Mouse (Mus musculus): ENCODE measurements around the gene Cyp24a1.

DNA sequence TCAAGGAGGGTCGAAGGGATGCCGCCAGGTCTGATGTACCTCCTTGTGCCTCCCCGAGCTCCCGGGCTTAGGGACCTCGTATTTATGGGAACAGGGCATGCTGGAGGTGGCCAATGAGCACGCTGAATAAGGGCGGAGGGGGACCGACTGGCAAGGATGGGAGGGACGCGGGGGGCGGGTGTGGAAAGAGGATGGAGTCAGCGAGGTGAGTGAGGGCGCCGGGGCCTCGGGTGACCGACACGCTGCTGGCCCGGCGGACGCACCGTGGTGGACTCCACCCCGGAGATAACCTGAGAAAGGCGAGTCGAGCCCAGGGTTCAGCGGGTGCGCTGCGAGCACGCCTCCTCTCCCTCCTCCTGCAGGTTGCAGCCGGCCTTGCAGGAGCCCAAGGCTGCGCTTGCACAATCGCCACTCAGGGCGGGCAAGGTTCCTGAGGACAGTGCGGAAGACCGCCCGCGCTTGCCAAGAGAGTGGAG lies at the start of gene Cyp24a1:
- TF ChIP-seq CTCF (IDR thresholded peaks at IDR 0.05; ENCODE audit: low read depth, low read length): peak; percentile 73
- no peak for TF ChIP-seq POLR2A (IDR thresholded peaks at IDR 0.05; ENCODE audit: extremely low read depth, insufficient read depth, low read length)
